8 mouse cellular contexts compared by ENCODE assay signal in the genomic region with DNA sequence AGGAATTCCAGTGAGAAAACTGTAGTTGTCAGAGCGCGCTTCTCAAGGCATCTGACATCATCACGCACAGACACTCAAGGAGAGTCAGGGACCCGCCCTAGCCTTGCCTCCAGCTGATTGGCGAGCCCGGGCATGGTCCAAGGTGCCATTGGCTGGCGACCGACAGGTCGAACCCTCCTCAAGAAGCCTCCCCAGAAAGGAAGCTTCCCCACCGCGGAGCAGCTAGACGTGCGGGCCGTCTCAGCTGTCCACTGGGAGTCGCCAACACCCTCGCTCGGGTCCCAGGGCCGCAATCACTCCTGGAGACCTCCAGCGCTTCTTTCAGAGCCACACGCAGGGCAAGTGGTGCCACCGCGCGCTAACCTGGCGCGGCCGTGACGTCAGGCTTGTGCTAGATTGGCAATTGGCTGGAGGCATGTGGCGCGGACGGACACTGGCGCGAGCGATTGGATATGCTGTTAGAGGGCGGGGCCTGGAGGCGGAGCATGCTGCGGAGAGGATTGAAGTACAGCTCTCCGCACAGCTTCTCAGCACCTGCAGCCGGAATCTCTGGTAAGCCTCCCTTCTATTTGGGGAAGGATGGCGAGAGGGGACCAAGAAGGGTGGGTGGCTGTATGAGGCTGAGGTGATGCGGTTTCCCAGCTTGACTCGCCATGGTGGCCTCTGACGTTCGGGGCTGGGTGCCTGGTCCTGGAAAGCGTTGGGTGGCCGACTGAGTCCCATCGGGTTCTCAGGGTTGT. TPM values are rescaled to one million over a fixed set of nuclear protein-coding genes. Genes with fewer than 3 reads are reported as not detected.
DNase-seq lines count a peak whose midpoint lies in the region; ATAC-seq and TF ChIP-seq lines count a peak whose summit lies in the region.

Gene Idi1, plus strand, starts transcription at position 57 of the 740 bp plus-strand sequence.

- peak; percentile 100 for ATAC-seq in hindbrain, postnatal 0 days
- peak; percentile 94 for ATAC-seq in megakaryocyte, adult 5-6 weeks (ENCODE audit: poor library complexity, severe bottlenecking)

- peaks cover 5% of the 10 kb centered on the region; the same call in 1 of the 2 replicates for H3K36me3 ChIP-seq in hindbrain, postnatal 0 days (ENCODE audit: insufficient read depth, low read length)

- peak; percentile 94 for DNase-seq in WW6 (ENCODE audit: low read depth, low spot score)
- peak; percentile 88 to 96 for DNase-seq in cerebellum, postnatal 4 days (ENCODE audit: low spot score in 2 of 2)
- peak; percentile 98 for DNase-seq in gastrocnemius, adult 2 months
- peak; percentile 99 for DNase-seq in hindbrain, postnatal 0 days (ENCODE audit: low spot score)
- peak; percentile 95 to 97 for DNase-seq in left cerebral cortex, adult 2 months (ENCODE audit: extremely low spot score in 1 of 2, low spot score in 2 of 2)
- peak; percentile 97 to 99 for DNase-seq in right cerebral cortex, adult 2 months (ENCODE audit: low spot score in 2 of 2)
- peak; percentile 96 for DNase-seq in urinary bladder, postnatal 14 days (ENCODE audit: low spot score)

- no peak; the same call in 1 of the 2 replicates for TF ChIP-seq CTCF in gastrocnemius, adult 2 months (IDR thresholded peaks at IDR 0.05)
- TF ChIP-seq CTCF in hindbrain, postnatal 0 days (IDR thresholded peaks at IDR 0.05; ENCODE audit: low read depth): no peak
- no peak for TF ChIP-seq CTCF in left cerebral cortex, adult 2 months (IDR thresholded peaks at IDR 0.05)

- no peaks in the 10 kb centered on the region for H3K9me3 ChIP-seq in hindbrain, postnatal 0 days (ENCODE audit: low read length)

- peaks cover 6% of the 10 kb centered on the region; the same call in 1 of the 2 replicates for H3K4me1 ChIP-seq in hindbrain, postnatal 0 days (ENCODE audit: insufficient read depth, low read length)

- no peaks in the 10 kb centered on the region for H3K27me3 ChIP-seq in hindbrain, postnatal 0 days (ENCODE audit: insufficient read depth, low read length)

- WGBS in hindbrain, postnatal 0 days: 0% methylated on average over 46 of the region's 46 CpGs

- H3K9ac ChIP-seq in hindbrain, postnatal 0 days (replicated peaks; ENCODE audit: low read length): peak within 1 kb of the TSS; percentile 58

- H3K4me2 ChIP-seq in hindbrain, postnatal 0 days (ENCODE audit: low read depth, low read length): peak within 1 kb of the TSS; percentile 74

- peak within 1 kb of the TSS; percentile 98 for H3K27ac ChIP-seq in gastrocnemius, adult 2 months
- H3K27ac ChIP-seq in hindbrain, postnatal 0 days: peak within 1 kb of the TSS; percentile 88
- peak within 1 kb of the TSS; percentile 99 for H3K27ac ChIP-seq in left cerebral cortex, adult 2 months

- intact Hi-C loops in gastrocnemius, adult 2 months (cut with DNase I): loop anchor here (5.0 kb wide), 2 partner anchors 112 to 207 kb away; partner anchors contain the start of genes Gtpbp4 and Larp4b
- intact Hi-C loops in left cerebral cortex, adult 2 months (cut with DNase I): loop anchor here (1.0 to 5.0 kb wide), 4 partner anchors 14 to 207 kb away; partner anchors contain the start of genes Gtpbp4, Larp4b and Wdr37

- H3K4me3 ChIP-seq in gastrocnemius, adult 2 months: peak within 1 kb of the TSS; percentile 90
- H3K4me3 ChIP-seq in hindbrain, postnatal 0 days (ENCODE audit: low read length): peak within 1 kb of the TSS; percentile 58
- peak within 1 kb of the TSS; percentile 95 for H3K4me3 ChIP-seq in left cerebral cortex, adult 2 months

RNA-seq across cellular contexts. Expression of gene Idi1, which starts in this region (rescaled TPM):
- total RNA-seq in gastrocnemius, adult 2 months (2021): 1 to 10 TPM; 4.7 to 7.6 TPM
- 40.5 and 49.8 TPM in 2 replicates for total RNA-seq in hindbrain, postnatal 0 days (2014; rRNA removed)
- polyA plus RNA-seq in hindbrain, postnatal 0 days (2015; fragmentation: Nextera tagmentation; extraction: Ambion mirVana): 65.3 and 71.0 TPM in 2 replicates
- 10 to 100 TPM; 32.6 to 35.1 TPM for total RNA-seq in left cerebral cortex, adult 2 months (2021)
- total RNA-seq in megakaryocyte, adult 5-6 weeks (2015): 26.1 and 30.5 TPM in 2 replicates
- total RNA-seq in megakaryocyte, adult 5-6 weeks (2017): 26.5 and 32.9 TPM in 2 replicates

Comparison
In these comparisons a context has a peak if more than half of its experiments do, and no peak if none do; other contexts are left out.
1. Peak in every context shown above with its lines: DNase-seq, ATAC-seq, H3K4me3 ChIP-seq and H3K27ac ChIP-seq.